Mouse (Mus musculus) megakaryocyte progenitor cell, adult 5-6 weeks (primary cell): ENCODE data around the gene Klk14. TPM values are rescaled to one million over a fixed set of nuclear protein-coding genes. Genes with fewer than 3 reads are reported as not detected.

Experiments used
- ATAC-seq: replicated peaks from 2 replicates; pipeline ENCODE4 v1.8.0; 2016; ENCODE audit warnings: mild to moderate bottlenecking, moderate TSS enrichment, inconsistent platforms; ENCODE audit not compliant: poor library complexity
- total RNA-seq, 2 experiments: library from RNA; stranded (forward) in 1 of 2; stranded (reverse) in 1 of 2; fragments of 157-497, 149-512 nt in 1 of 2; fragments of 200-1000 nt in 1 of 2; gene quantifications; 2 replicates each; pipeline versions ENCODE4 v1.2.3 to v1.2.4; 2015 to 2017

Klk14 gene
- total RNA-seq, 2 experiments from 2014 or later: not detected

DNA sequence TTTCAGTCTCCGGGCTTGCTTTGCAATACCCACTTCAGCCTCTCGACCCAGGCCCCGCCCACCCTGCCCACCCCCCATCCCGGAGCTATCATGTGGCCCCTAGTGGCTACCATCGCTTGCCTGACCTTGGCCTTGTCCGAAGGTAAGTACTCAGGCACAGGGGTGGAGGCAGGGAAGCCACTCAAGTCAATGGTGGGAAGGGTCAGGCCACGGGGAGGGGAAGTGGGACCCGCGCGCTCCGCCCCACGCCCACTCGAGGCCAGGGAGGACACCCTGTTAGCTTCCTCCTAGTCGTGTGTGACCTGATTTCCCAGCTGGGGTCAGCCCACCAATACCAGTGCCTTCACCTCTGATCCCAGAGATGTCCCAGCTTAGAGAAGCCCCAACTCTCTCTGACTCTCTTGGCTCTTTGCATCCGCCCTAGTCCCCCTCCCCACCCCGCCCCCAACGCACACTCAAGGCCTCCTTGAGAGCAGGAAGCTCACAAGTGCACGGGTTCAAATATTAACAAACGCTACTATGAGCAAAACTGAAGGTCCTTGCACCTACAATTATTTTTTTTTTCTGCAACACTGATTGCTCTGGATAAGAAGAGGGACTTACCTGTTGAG lies 23.6 kb downstream of the Klk14 start:
- no peak for ATAC-seq

Other genes starting within 250 kb of the Klk14 start
- gene Cldnd2, start 249.6 kb upstream of the Klk14 start, total RNA-seq (2015): 0.49 and 0.66 TPM in 2 replicates
- not detected in 2 replicates for gene Cldnd2, start 249.6 kb upstream of the Klk14 start, total RNA-seq (2017)
- 450 and 456 TPM in 2 replicates for gene Etfb, start 246.3 kb upstream of the Klk14 start, total RNA-seq (2015)
- 759 and 825 TPM in 2 replicates for gene Etfb, start 246.3 kb upstream of the Klk14 start, total RNA-seq (2017)
- gene Gm45233, start 246.3 kb upstream of the Klk14 start, total RNA-seq (2015): not detected in 2 replicates
- 1.8 and 2.3 TPM in 2 replicates for gene Gm45233, start 246.3 kb upstream of the Klk14 start, total RNA-seq (2017)
- 6.4 and 6.5 TPM in 2 replicates for gene Vsig10l, start 227.3 kb upstream of the Klk14 start, total RNA-seq (2015)
- 4.6 and 6.1 TPM in 2 replicates for gene Vsig10l, start 227.3 kb upstream of the Klk14 start, total RNA-seq (2017)
- gene Iglon5, start 200.3 kb upstream of the Klk14 start, total RNA-seq (2015): not detected in 2 replicates
- not detected in 2 replicates for gene Iglon5, start 200.3 kb upstream of the Klk14 start, total RNA-seq (2017)
- not detected in 2 replicates for gene 4931406B18Rik, start 184.5 kb upstream of the Klk14 start, total RNA-seq (2015)
- not detected in 2 replicates for gene 4931406B18Rik, start 184.5 kb upstream of the Klk14 start, total RNA-seq (2017)
- gene Cd33, start 146.0 kb upstream of the Klk14 start, total RNA-seq (2015): 6.5 and 9.1 TPM in 2 replicates
- 4.2 and 4.9 TPM in 2 replicates for gene Cd33, start 146.0 kb upstream of the Klk14 start, total RNA-seq (2017)
- gene Zfp658, start 128.2 kb upstream of the Klk14 start, total RNA-seq (2015): 0.54 and 1.1 TPM in 2 replicates
- gene Zfp658, start 128.2 kb upstream of the Klk14 start, total RNA-seq (2017): 1.0 and 2.1 TPM in 2 replicates
- gene Zfp719, start 110.8 kb upstream of the Klk14 start, total RNA-seq (2015): 11.6 and 12.4 TPM in 2 replicates
- 6.8 and 7.3 TPM in 2 replicates for gene Zfp719, start 110.8 kb upstream of the Klk14 start, total RNA-seq (2017)
- gene Zfp819, start 83.2 kb upstream of the Klk14 start, total RNA-seq (2015): 0.96 and 1.8 TPM in 2 replicates
- gene Zfp819, start 83.2 kb upstream of the Klk14 start, total RNA-seq (2017): 0.91 and 2.2 TPM in 2 replicates
- not detected in 2 replicates for gene Ceacam18, start 55.7 kb upstream of the Klk14 start, total RNA-seq (2015)
- gene Ceacam18, start 55.7 kb upstream of the Klk14 start, total RNA-seq (2017): not detected in 2 replicates
- gene Siglece, start 30.3 kb upstream of the Klk14 start, total RNA-seq (2015): 7.2 and 13.1 TPM in 2 replicates
- 7.2 and 8.9 TPM in 2 replicates for gene Siglece, start 30.3 kb upstream of the Klk14 start, total RNA-seq (2017)
- 7.1 and 7.5 TPM in 2 replicates for gene Ctu1, start 18.4 kb upstream of the Klk14 start, total RNA-seq (2015)
- 5.4 and 6.1 TPM in 2 replicates for gene Ctu1, start 18.4 kb upstream of the Klk14 start, total RNA-seq (2017)
- gene Klk13, start 22.1 kb downstream of the Klk14 start, total RNA-seq (2015): not detected in 2 replicates
- gene Klk13, start 22.1 kb downstream of the Klk14 start, total RNA-seq (2017): not detected in 2 replicates
- not detected in 2 replicates for gene Klk12, start 78.5 kb downstream of the Klk14 start, total RNA-seq (2015)
- not detected in 2 replicates for gene Klk12, start 78.5 kb downstream of the Klk14 start, total RNA-seq (2017)
- not detected in 2 replicates for gene Klk11, start 84.2 kb downstream of the Klk14 start, total RNA-seq (2015)
- gene Klk11, start 84.2 kb downstream of the Klk14 start, total RNA-seq (2017): not detected in 2 replicates
- gene Klk10, start 90.6 kb downstream of the Klk14 start, total RNA-seq (2015): not detected in 2 replicates
- not detected in 2 replicates for gene Klk10, start 90.6 kb downstream of the Klk14 start, total RNA-seq (2017)
- gene Klk9, start 101.5 kb downstream of the Klk14 start, total RNA-seq (2015): not detected in 2 replicates
- gene Klk9, start 101.5 kb downstream of the Klk14 start, total RNA-seq (2017): not detected in 2 replicates
- 20.1 and 26.6 TPM in 2 replicates for gene Klk8, start 107.2 kb downstream of the Klk14 start, total RNA-seq (2015)
- gene Klk8, start 107.2 kb downstream of the Klk14 start, total RNA-seq (2017): 12.5 and 13.3 TPM in 2 replicates
- gene Klk7, start 120.9 kb downstream of the Klk14 start, total RNA-seq (2015): not detected in 2 replicates
- gene Klk7, start 120.9 kb downstream of the Klk14 start, total RNA-seq (2017): not detected in 2 replicates
- not detected in 2 replicates for gene Klk6, start 134.1 kb downstream of the Klk14 start, total RNA-seq (2015)
- not detected in 2 replicates for gene Klk6, start 134.1 kb downstream of the Klk14 start, total RNA-seq (2017)
- gene Klk5, start 151.6 kb downstream of the Klk14 start, total RNA-seq (2015): not detected in 2 replicates
- not detected in 2 replicates for gene Klk5, start 151.6 kb downstream of the Klk14 start, total RNA-seq (2017)
- not detected in 2 replicates for gene Klk4, start 190.7 kb downstream of the Klk14 start, total RNA-seq (2015)
- not detected in 2 replicates for gene Klk4, start 190.7 kb downstream of the Klk14 start, total RNA-seq (2017)
- not detected in 2 replicates for gene Klk15, start 243.3 kb downstream of the Klk14 start, total RNA-seq (2015)
- not detected in 2 replicates for gene Klk15, start 243.3 kb downstream of the Klk14 start, total RNA-seq (2017)